Mouse (Mus musculus) liver, embryonic 16.5 days (tissue): Measurements from ENCODE around the gene Plrg1. TPM values are rescaled to one million over a fixed set of nuclear protein-coding genes. Genes with fewer than 3 reads are reported as not detected.

Experiments used
- ATAC-seq: fragments of 200-750 bp; cut with Nextera tagmentation; 2 replicates; pipeline ENCODE4 v1.8.0; 2017; ENCODE audit warnings: low read depth, mild to moderate bottlenecking, moderate number of reproducible peaks, moderate library complexity
- H3K27ac ChIP-seq: fragments of 300-500 bp; sonication (generic); 2 replicates; pipeline ENCODE4 v1.5.1; 2014; ENCODE audit warnings: mild to moderate bottlenecking, low read length
- H3K27me3 ChIP-seq: fragments of 300-500 bp; sonication (generic); 2 replicates; pipeline ENCODE4 v1.6.1; 2014; ENCODE audit warnings: low read depth, low read length, mixed read lengths; ENCODE audit not compliant: control insufficient read depth, insufficient read depth
- H3K36me3 ChIP-seq: fragments of 300-500 bp; sonication (generic); 2 replicates; pipeline ENCODE4 v1.6.1; 2014; ENCODE audit warnings: mild to moderate bottlenecking; ENCODE audit not compliant: control insufficient read depth, insufficient read depth
- H3K4me1 ChIP-seq: fragments of 300-500 bp; sonication (generic); 2 replicates; pipeline ENCODE4 v1.6.1; 2014; ENCODE audit warnings: low read depth, low read length, mixed read lengths; ENCODE audit not compliant: control insufficient read depth
- H3K4me2 ChIP-seq: fragments of 300-500 bp; sonication (generic); 2 replicates; pipeline ENCODE4 v1.6.1; 2014; ENCODE audit warnings: low read depth, low read length, mixed read lengths
- H3K4me3 ChIP-seq: fragments of 300-500 bp; sonication (generic); 2 replicates; pipeline ENCODE4 v1.5.1; 2014; ENCODE audit warnings: low read depth, mild to moderate bottlenecking, low read length
- H3K9ac ChIP-seq: fragments of 300-500 bp; sonication (generic); 2 replicates; pipeline ENCODE4 v1.6.1; 2014; ENCODE audit warnings: low read depth, low read length
- H3K9me3 ChIP-seq: fragments of 300-500 bp; sonication (generic); replicated peaks from 2 replicates; pipeline ENCODE4 v1.6.1; 2016; ENCODE audit warnings: low read length; ENCODE audit not compliant: control insufficient read depth
- WGBS: fragments of 180-500 bp; shearing (Covaris S2); extraction: QIAGEN DNeasy Blood & Tissue Kit; methylation state at CpG from one replicate; pipeline ENCODE4 v1.1.7; 2014; ENCODE audit not compliant: insufficient replicate concordance; 5-methylcytosine and 5-hydroxymethylcytosine counted together
- polyA plus RNA-seq: library from polyadenylated mRNA; unstranded; fragments of >200 nt; fragmentation: Nextera tagmentation; extraction: Ambion mirVana; gene quantifications from 2 replicates; pipeline ENCODE4 v1.2.1, GENCODE M21; 2015

Gene Plrg1
- 40.9 and 45.1 TPM in 2 replicates for polyA plus RNA-seq

DNA sequence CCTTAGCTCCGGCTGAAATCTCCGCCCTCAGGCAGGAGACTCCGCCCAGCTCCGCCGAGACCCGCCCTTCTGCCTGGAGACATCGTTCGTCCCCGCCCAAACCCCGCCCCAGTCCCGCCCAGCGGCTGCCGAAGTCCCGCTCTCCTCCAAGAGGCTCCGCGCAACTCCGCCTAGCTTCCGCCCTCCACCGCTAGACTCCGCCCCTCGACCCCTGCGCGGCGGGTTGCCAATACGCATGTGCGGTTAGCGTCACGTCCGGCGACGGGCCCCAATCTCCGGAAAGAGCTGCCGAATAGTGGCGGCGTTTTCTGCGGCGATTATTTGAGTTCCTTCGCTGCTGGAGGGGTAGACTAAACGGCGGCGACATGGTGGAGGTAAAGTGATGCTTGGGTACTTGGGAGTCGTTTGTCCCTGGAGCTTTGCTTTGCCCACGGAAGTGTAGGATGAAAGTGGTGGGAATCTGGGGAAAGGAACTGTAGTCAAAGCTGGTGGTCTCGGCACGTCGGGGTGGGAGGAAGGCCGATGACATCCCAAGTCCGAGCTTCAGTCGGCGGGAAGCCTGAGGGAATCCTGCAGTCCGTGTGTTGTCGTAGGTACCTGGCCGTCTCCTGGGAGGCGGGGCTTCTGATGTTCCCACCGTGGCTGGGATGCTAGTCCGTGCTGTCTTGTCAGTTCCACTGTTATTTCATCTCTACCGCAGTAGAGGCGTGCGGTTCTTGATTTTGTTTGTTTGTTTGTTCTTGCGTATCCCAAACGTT is at the start of gene Plrg1:
TSS of gene Plrg1 (plus strand) at position 242 of the 758 bp plus-strand sequence.
- peak within 1 kb of the TSS; percentile 79 for H3K4me2 ChIP-seq
- H3K27ac ChIP-seq: peak within 1 kb of the TSS; percentile 69
- H3K27me3 ChIP-seq: no peaks in the 10 kb centered on the region
- peak within 1 kb of the TSS; percentile 91 for H3K4me3 ChIP-seq
- H3K36me3 ChIP-seq: peaks cover 13% of the 10 kb centered on the region
- WGBS: under 1% methylated on average over 61 of the region's 61 CpGs
- no peaks in the 10 kb centered on the region for H3K9me3 ChIP-seq
- peaks cover 10% of the 10 kb centered on the region for H3K4me1 ChIP-seq
- H3K9ac ChIP-seq: peak within 1 kb of the TSS; percentile 80
- peak; percentile 98 for ATAC-seq

DNA sequence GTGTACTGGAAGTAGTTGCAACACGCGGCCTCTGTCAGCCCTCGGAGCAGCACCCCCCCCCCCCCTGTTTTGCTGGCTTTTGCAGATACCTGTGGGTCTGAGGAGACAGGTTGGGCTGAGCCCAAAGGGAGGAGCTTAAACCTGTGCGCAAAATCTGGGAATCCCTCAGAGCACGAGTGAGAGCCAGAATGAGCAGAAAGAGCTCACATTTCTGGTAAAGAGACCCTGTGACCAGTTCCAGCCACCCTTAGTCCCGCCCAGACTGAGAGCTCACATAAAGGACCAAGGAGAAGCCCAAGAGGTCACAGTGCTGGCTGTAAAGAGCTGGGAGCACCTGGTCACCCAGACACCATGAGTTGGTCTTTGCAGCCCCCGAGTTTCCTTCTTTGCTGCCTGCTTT is 47.8 kb upstream of the Plrg1 start, which contains the start of gene Fgg:
TSS of gene Fgg (plus strand) at position 168 of the 400 bp plus-strand sequence.
- Histone ChIP-seq H3K27me3 (no peaks in the 10 kb centered on the region), H3K4me3 (peak within 1 kb of the TSS; percentile 44), H3K27ac (peak within 1 kb of the TSS; percentile 60), H3K36me3 (no peaks in the 10 kb centered on the region), H3K4me1 (no peaks in the 10 kb centered on the region), H3K9me3 (no peaks in the 10 kb centered on the region), H3K4me2 (0 out of 2 replicates have a peak within 1 kb of the TSS, but pooled peaks have one; percentile 3), H3K9ac (0 out of 2 replicates have a peak within 1 kb of the TSS, but pooled peaks have one; percentile 19)
- 29% methylated on average over 7 of the region's 7 CpGs for WGBS
- ATAC-seq: peak; percentile 83

DNA sequence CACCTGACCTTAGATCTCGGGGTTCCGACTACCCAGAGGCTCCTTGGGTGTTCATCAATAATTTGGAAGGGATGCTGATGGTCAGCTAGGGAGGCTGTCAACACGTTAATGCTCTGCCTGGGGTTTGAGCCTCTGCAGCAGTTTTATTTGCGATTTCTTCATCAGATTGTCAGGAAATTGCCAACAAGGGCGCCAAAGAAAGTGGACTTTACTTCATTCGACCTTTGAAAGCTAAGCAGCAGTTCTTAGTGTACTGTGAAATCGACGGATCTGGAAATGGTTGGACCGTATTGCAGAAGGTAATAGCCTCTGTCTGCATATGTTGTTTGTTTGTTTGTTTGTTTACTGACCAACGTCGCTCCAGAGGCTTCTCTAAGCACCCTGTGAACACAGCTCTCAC is 45.0 kb upstream of the Plrg1 start:
- Histone ChIP-seq H3K9me3 (no peaks in the 10 kb centered on the region), H3K36me3 (no peaks in the 10 kb centered on the region), H3K4me1 (no peaks in the 10 kb centered on the region), H3K4me2 (peak overlapping the region; percentile 40), H3K4me3 (peak overlapping the region; percentile 44), H3K9ac (no peak overlapping the region), H3K27me3 (no peaks in the 10 kb centered on the region), H3K27ac (no peak overlapping the region)
- 50% methylated on average over 11 of the region's 11 CpGs for WGBS
- no peak for ATAC-seq

DNA sequence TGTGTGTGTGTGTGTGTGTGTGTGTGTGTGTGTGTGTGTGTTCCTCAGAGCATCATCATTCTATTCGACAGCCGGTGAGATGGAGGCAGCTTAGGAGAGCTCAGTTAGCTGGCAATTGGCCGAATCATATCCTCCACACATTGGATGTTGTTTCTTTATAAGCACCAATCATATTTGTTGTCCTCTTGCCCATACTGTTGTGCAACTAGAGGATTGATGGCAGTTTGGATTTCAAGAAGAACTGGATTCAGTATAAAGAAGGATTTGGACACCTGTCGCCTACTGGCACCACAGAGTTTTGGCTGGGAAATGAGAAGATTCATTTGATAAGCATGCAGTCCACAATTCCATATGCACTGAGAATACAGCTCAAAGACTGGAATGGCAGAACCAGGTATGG is 44.2 kb upstream of the Plrg1 start:
- Histone ChIP-seq H3K27ac (no peak overlapping the region), H3K36me3 (no peaks in the 10 kb centered on the region), H3K9me3 (no peaks in the 10 kb centered on the region), H3K4me1 (no peaks in the 10 kb centered on the region), H3K9ac (no peak overlapping the region), H3K27me3 (no peaks in the 10 kb centered on the region), H3K4me2 (peak overlapping the region; percentile 40), H3K4me3 (peak overlapping the region; percentile 44; the same call in 1 of the 2 replicates)
- WGBS: 60% methylated on average over 4 of the region's 4 CpGs
- no peak for ATAC-seq

DNA sequence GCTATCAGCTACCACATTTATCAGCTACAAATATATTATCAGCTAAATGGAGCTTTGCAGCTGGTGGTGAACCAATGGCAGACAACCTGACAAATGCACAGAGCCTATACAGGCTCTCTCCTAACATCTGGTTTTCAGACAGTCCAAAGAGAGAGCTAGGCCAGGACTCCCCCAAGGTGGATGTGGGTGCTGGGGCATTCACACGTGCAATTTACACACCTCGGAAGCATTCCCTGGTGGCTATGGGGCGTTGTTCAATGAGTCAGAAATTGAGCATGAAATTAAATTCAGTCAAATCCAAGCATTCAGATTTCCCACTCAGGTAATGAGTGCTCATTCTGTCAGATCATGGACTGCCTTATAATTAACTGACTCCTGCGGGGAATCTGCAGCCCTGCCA is 43.8 kb upstream of the Plrg1 start:
- Histone ChIP-seq H3K9ac (no peak overlapping the region), H3K36me3 (no peaks in the 10 kb centered on the region)

DNA sequence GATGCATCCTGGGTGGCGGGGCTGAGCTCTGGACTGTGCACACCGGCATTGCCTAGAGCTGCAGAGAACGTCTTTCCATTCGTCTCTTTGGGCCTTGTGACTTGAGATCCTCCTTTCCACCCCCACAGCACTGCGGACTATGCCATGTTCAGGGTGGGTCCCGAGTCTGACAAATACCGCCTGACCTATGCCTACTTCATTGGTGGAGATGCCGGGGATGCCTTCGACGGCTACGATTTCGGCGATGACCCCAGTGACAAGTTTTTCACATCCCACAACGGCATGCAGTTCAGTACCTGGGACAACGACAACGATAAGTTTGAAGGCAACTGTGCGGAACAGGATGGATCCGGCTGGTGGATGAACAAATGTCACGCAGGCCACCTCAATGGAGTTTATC is 42.7 kb upstream of the Plrg1 start:
- H3K27ac ChIP-seq: no peak overlapping the region
- no peak overlapping the region for H3K4me3 ChIP-seq
- H3K4me1 ChIP-seq: no peaks in the 10 kb centered on the region
- no peak overlapping the region for H3K4me2 ChIP-seq
- H3K36me3 ChIP-seq: no peaks in the 10 kb centered on the region
- no peaks in the 10 kb centered on the region for H3K27me3 ChIP-seq
- H3K9ac ChIP-seq: no peak overlapping the region
- 76% methylated on average over 19 of the region's 19 CpGs for WGBS
- no peaks in the 10 kb centered on the region for H3K9me3 ChIP-seq
- ATAC-seq: no peak

More for the DNA sequence above, 43.8 kb upstream of the Plrg1 start:
- no peaks in the 10 kb centered on the region for H3K27me3 ChIP-seq
- no peak overlapping the region for H3K27ac ChIP-seq
- peak overlapping the region; percentile 40 for H3K4me2 ChIP-seq
- H3K9me3 ChIP-seq: no peaks in the 10 kb centered on the region
- H3K4me1 ChIP-seq: no peaks in the 10 kb centered on the region
- H3K4me3 ChIP-seq: peak overlapping the region; percentile 44
- ATAC-seq: no peak
- WGBS: 59% methylated on average over 4 of the region's 4 CpGs

DNA sequence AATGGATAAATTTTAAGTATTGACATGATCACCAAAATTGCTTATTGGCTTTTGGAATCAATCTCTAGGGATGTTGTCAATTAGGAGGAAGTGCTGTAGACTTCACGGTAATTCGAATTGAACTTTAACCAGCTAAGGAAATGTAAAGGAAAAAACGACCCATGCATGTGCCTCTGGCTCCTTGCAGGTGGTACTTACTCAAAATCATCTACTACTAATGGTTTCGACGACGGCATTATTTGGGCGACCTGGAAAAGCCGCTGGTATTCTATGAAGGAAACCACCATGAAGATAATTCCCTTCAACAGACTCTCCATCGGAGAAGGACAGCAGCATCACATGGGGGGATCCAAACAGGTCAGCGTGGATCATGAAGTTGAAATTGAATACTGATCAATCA is 41.4 kb upstream of the Plrg1 start:
- Histone ChIP-seq H3K4me1 (no peaks in the 10 kb centered on the region), H3K4me2 (no peak overlapping the region), H3K4me3 (no peak overlapping the region)

DNA sequence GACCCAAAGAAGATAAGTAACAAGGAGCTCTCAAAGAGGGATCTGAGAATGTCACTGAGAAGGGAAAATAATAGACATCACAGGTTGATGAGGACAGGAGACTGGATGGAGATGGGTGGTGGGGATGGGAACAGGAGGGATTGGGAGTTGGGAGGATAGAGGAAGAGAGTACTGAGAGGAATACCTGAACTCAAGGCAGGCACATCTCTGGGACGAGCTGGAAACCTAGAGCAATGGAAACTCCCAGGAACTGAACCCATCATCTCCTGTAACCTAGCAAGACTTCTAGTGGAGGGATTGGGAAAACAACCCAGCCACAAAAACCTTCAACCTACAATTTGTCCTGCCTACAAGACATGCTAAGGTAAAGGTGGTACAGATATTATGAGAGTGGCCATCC is 39.1 kb upstream of the Plrg1 start:
- Histone ChIP-seq H3K36me3 (no peaks in the 10 kb centered on the region), H3K4me2 (no peak overlapping the region), H3K27ac (no peak overlapping the region), H3K9ac (no peak overlapping the region), H3K4me1 (no peaks in the 10 kb centered on the region), H3K4me3 (no peak overlapping the region), H3K27me3 (no peaks in the 10 kb centered on the region), H3K9me3 (no peaks in the 10 kb centered on the region)
- ATAC-seq: no peak
- WGBS: 50% methylated on average over 1 of the region's 1 CpGs

More for the DNA sequence above, 41.4 kb upstream of the Plrg1 start:
- 66% methylated on average over 10 of the region's 10 CpGs for WGBS
- Histone ChIP-seq H3K9me3 (no peaks in the 10 kb centered on the region), H3K36me3 (no peaks in the 10 kb centered on the region), H3K27ac (no peak overlapping the region), H3K9ac (no peak overlapping the region), H3K27me3 (no peaks in the 10 kb centered on the region)
- no peak for ATAC-seq

DNA sequence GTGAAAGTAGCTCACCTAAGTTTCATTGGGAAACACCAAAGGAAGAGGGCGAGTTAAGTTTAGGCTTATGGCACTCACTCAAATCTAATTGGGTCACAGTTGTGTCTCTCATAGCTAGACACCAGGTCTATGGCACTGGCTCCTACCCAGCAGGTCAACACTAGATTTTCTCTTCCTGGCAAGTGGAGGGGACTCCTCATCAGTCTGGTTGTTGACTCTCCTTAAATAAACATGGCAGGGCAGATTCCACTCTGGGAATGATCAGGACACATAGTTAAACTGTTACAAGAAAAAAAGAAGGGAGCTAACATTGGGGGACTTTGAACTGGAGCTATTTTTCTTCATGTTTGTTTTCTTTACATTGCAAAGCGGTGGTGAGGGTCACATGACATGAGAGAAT is 34.9 kb upstream of the Plrg1 start:
- H3K27ac ChIP-seq: peak overlapping the region; percentile 58

More for the DNA sequence above, 34.9 kb upstream of the Plrg1 start:
- H3K9ac ChIP-seq: no peak overlapping the region
- no peak overlapping the region for H3K4me3 ChIP-seq
- 35% methylated on average over 2 of the region's 2 CpGs for WGBS
- H3K4me2 ChIP-seq: 0 out of 2 replicates have a peak overlapping the region, but pooled peaks have one; percentile 30
- ATAC-seq: peak; percentile 91
- no peaks in the 10 kb centered on the region for H3K27me3 ChIP-seq
- H3K4me1 ChIP-seq: no peaks in the 10 kb centered on the region; the same call in 1 of the 2 replicates
- H3K9me3 ChIP-seq: no peaks in the 10 kb centered on the region
- no peaks in the 10 kb centered on the region for H3K36me3 ChIP-seq
